Mouse (Mus musculus) heart, postnatal 36 days (tissue): ENCODE results near the gene Kti12. TPM values are rescaled to one million over a fixed set of nuclear protein-coding genes. Genes with fewer than 3 reads are reported as not detected.

Source experiments
- DNase-seq, 2 experiments: peaks; one replicate each; pipeline ENCODE4 v3.0.0; 2021 to 2022
- intact Hi-C: fragments of 180-260 bp; cut with DNase I; formaldehyde crosslinking; loops from one replicate; pipeline ENCODE4 v1.15.1; 2025
- total RNA-seq, 2 experiments: library from RNA; stranded (reverse); gene quantifications; 2 replicates each; pipeline ENCODE4 v1.2.3; 2021

Kti12 gene
- total RNA-seq, 2 experiments from 2014 or later = 20.5 to 20.6 TPM

GRCm38 (mm10) chr4:108848505-108848848 lies 892 bp downstream of the Kti12 start, which contains the start of gene A730015C16Rik:
Gene A730015C16Rik, minus strand, starts transcription at chr4:108848619.
- intact Hi-C loops = no loop called here
- DNase-seq = peak in 1 of 2 experiments; percentile 43

- no peak for DNase-seq
- intact Hi-C loops = no loop called here
Observed at GRCm38 (mm10) chr4:108866806-108867205, 19.2 kb downstream of the Kti12 start.

- DNase-seq = peak; percentile 73 to 76
Observed at GRCm38 (mm10) chr4:108869730-108870374, 22.3 kb downstream of the Kti12 start.

GRCm38 (mm10) chr4:108873746-108874145 lies 26.2 kb downstream of the Kti12 start:
- intact Hi-C loops = no loop called here
- no peak for DNase-seq

More at GRCm38 (mm10) chr4:108869730-108870374, 22.3 kb downstream of the Kti12 start:
- intact Hi-C loops = loop anchor here (1.0 to 2.0 kb wide), 3 partner anchors 106 to 295 kb away; no protein-coding TSS in a partner anchor

GRCm38 (mm10) chr4:108877901-108878300 lies 30.3 kb downstream of the Kti12 start:
- no peak for DNase-seq
- intact Hi-C loops = no loop called here

GRCm38 (mm10) chr4:108878963-108879822 lies 31.6 kb downstream of the Kti12 start, which contains the start of gene Rab3b:
Gene Rab3b, plus strand, starts transcription at chr4:108879063.
- peak; percentile 14 to 40 for DNase-seq
- intact Hi-C loops = no loop called here

- intact Hi-C loops = no loop called here
- no peak for DNase-seq
Observed at GRCm38 (mm10) chr4:108883815-108884214, 36.2 kb downstream of the Kti12 start.

GRCm38 (mm10) chr4:108887456-108887855 lies 39.9 kb downstream of the Kti12 start:
- intact Hi-C loops = no loop called here
- no peak for DNase-seq

- intact Hi-C loops = no loop called here
- no peak for DNase-seq
Observed at GRCm38 (mm10) chr4:108890876-108891275, 43.3 kb downstream of the Kti12 start.

Other genes starting within 250 kb of the Kti12 start
- gene Cc2d1b, start 227.8 kb upstream of the Kti12 start, total RNA-seq = 10 to 100 TPM; 15.6 to 16.3 TPM
- under 1 TPM; 0.36 to 0.51 TPM for gene 3110021N24Rik, start 128.1 kb upstream of the Kti12 start, total RNA-seq
- 10 to 100 TPM; 27.4 to 28.0 TPM for gene Zfyve9, start 67.0 kb upstream of the Kti12 start, total RNA-seq
- 10 to 100 TPM; 81.3 to 87.0 TPM for gene Btf3l4, start 14.2 kb upstream of the Kti12 start, total RNA-seq
- 10 to 100 TPM; 30.0 to 32.4 TPM for gene Txndc12, start 13.2 kb upstream of the Kti12 start, total RNA-seq
- not detected for gene A730015C16Rik, start 834 bp downstream of the Kti12 start, total RNA-seq
- 1 to 10 TPM in 1 of 2 experiments, under 1 TPM in 1; 0.24 to 1.1 TPM for gene Rab3b, start 31.3 kb downstream of the Kti12 start, total RNA-seq
- 100 to 1,000 TPM; 132 to 133 TPM for gene Nrd1, start 152.9 kb downstream of the Kti12 start, total RNA-seq